Mouse (Mus musculus) thymus, postnatal 0 days (tissue): ENCODE results near the gene Ank2. TPM values are rescaled to one million over a fixed set of nuclear protein-coding genes. Genes with fewer than 3 reads are reported as not detected.

ENCODE experiments used
- DNase-seq: peaks from one replicate; pipeline ENCODE4 v3.0.0-alpha.2; 2015; ENCODE audit warnings: low spot score
- polyA plus RNA-seq: library from polyadenylated mRNA; unstranded; fragments of >200 nt; fragmentation: Nextera tagmentation; extraction: Ambion mirVana; gene quantifications from 2 replicates; pipeline ENCODE4 v1.2.1, GENCODE M21; 2015

Gene Ank2
- polyA plus RNA-seq, 1 experiment from 2014 or later = 1.3 TPM

- DNase-seq = no peak
Measured at GRCm38 (mm10) chr3:126986687-126987086, 512.5 kb downstream of the Ank2 start.

- no peak for DNase-seq
Measured at GRCm38 (mm10) chr3:126982814-126983213, 516.3 kb downstream of the Ank2 start.

- DNase-seq = no peak
Measured at GRCm38 (mm10) chr3:126981163-126981562, 518.0 kb downstream of the Ank2 start.

- no peak for DNase-seq
Measured at GRCm38 (mm10) chr3:126979635-126980034, 519.5 kb downstream of the Ank2 start.

- peak; percentile 34 for DNase-seq
Measured at GRCm38 (mm10) chr3:126978768-126979410, 520.3 kb downstream of the Ank2 start.

- DNase-seq = no peak
Measured at GRCm38 (mm10) chr3:126977399-126977798, 521.8 kb downstream of the Ank2 start.

- DNase-seq = no peak
Measured at GRCm38 (mm10) chr3:126976793-126977192, 522.4 kb downstream of the Ank2 start.

- no peak for DNase-seq
Measured at GRCm38 (mm10) chr3:126975409-126975808, 523.7 kb downstream of the Ank2 start.

GRCm38 (mm10) chr3:126973551-126973950 is 525.6 kb downstream of the Ank2 start:
- DNase-seq = no peak

- DNase-seq = no peak
Measured at GRCm38 (mm10) chr3:126971531-126971930, 527.6 kb downstream of the Ank2 start.

GRCm38 (mm10) chr3:126968721-126969120 is 530.4 kb downstream of the Ank2 start:
- no peak for DNase-seq

GRCm38 (mm10) chr3:126965767-126966166 is 533.4 kb downstream of the Ank2 start:
- DNase-seq = no peak

- no peak for DNase-seq
Measured at GRCm38 (mm10) chr3:126962326-126962725, 536.8 kb downstream of the Ank2 start.

GRCm38 (mm10) chr3:126952698-126953097 is 546.5 kb downstream of the Ank2 start:
- DNase-seq = no peak

GRCm38 (mm10) chr3:126946591-126946990 is 552.6 kb downstream of the Ank2 start:
- DNase-seq = no peak

GRCm38 (mm10) chr3:126944838-126945237 is 554.3 kb downstream of the Ank2 start:
- no peak for DNase-seq

- DNase-seq = no peak
Measured at GRCm38 (mm10) chr3:126944081-126944480, 555.1 kb downstream of the Ank2 start.

GRCm38 (mm10) chr3:126940452-126940851 is 558.7 kb downstream of the Ank2 start:
- DNase-seq = no peak

GRCm38 (mm10) chr3:126931884-126932506 is 567.2 kb downstream of the Ank2 start:
- DNase-seq = peak; percentile 36

- DNase-seq = no peak
Measured at GRCm38 (mm10) chr3:126923575-126924382, 575.4 kb downstream of the Ank2 start.

- DNase-seq = no peak
Measured at GRCm38 (mm10) chr3:126921941-126922340, 577.2 kb downstream of the Ank2 start.

GRCm38 (mm10) chr3:126920296-126920695 is 578.9 kb downstream of the Ank2 start:
- DNase-seq = no peak
